Mouse (Mus musculus) erythroblast, adult 5-6 weeks (primary cell): Measurements from ENCODE around the gene Ccm2. TPM values are rescaled to one million over a fixed set of nuclear protein-coding genes. Genes with fewer than 3 reads are reported as not detected.

Experiments
- ATAC-seq: replicated peaks from 2 replicates; pipeline ENCODE4 v1.8.0; 2016; ENCODE audit warnings: moderate number of reproducible peaks, mild to moderate bottlenecking, moderate TSS enrichment, inconsistent platforms; ENCODE audit not compliant: poor library complexity, low FRiP score, severe bottlenecking
- total RNA-seq, 2 experiments: library from RNA; stranded (forward) in 1 of 2; stranded (reverse) in 1 of 2; fragments of 150-400 nt in 1 of 2; fragments of 200-764, 138-1000 nt in 1 of 2; gene quantifications; 2 replicates each; pipeline versions ENCODE4 v1.2.3 to v1.2.4; 2015 to 2017; ENCODE audit warnings: low replicate concordance in 2 of 2

Gene Ccm2
- total RNA-seq, 2 experiments from 2014 or later, result 11.0 to 15.7 TPM

DNA sequence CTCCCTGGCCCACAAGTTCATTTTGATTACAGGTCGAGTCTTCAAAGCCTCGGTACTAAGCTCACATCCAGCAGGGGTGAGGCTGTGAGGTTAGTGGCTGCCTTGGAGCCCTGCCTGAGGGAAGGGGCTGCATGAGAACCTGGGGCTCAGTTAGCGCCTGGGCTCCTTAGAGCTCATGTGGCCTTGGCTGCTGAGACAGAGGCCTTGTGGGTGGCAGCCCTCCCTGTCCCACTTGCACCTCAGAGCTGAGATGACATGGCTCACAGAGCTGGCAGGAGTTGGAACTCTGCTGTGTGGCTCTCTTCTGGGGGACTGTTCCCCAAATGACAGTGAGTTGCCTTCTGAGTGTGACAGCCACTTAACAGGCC lies 22.7 kb downstream of the Ccm2 start:
- ATAC-seq, result no peak

DNA sequence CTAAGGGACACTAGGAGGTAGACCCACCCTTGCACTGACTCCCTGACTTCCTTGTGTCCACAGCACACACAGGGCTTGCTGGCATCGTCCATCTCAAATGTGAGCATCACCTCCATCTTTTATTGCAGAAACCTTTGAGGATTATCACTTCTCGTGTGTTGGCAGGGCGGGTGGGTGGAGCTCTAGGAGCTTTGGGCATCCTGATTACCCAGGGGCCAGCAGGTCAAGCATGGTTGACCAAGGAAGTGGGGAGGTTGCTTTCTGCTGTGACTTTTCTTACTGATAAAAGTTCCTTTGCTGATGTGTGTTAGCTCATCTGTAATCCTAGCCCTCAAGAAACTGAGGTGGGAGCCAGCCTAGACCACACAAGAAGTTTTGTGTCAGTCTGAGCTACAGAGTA lies 29.5 kb downstream of the Ccm2 start:
- no peak for ATAC-seq

DNA sequence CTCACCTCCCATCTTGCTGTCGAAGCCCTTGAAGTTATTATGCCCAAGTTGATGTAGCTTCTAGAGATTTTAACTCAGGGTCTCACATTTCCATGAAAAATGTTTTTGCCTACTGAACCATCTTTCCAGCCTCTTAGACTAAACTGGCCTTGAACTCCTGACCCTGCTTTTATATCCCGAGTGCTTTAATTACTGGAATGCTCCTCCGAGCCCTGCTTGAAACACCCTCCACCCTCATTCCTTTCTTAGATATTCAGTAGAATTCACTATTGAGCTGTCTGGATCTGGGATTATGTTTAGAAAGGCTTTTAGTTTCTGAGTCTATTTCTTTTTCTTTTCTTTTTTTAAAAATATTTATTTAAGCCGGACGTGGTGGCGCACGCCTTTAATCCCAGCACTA lies 32.7 kb downstream of the Ccm2 start:
- ATAC-seq, result no peak

DNA sequence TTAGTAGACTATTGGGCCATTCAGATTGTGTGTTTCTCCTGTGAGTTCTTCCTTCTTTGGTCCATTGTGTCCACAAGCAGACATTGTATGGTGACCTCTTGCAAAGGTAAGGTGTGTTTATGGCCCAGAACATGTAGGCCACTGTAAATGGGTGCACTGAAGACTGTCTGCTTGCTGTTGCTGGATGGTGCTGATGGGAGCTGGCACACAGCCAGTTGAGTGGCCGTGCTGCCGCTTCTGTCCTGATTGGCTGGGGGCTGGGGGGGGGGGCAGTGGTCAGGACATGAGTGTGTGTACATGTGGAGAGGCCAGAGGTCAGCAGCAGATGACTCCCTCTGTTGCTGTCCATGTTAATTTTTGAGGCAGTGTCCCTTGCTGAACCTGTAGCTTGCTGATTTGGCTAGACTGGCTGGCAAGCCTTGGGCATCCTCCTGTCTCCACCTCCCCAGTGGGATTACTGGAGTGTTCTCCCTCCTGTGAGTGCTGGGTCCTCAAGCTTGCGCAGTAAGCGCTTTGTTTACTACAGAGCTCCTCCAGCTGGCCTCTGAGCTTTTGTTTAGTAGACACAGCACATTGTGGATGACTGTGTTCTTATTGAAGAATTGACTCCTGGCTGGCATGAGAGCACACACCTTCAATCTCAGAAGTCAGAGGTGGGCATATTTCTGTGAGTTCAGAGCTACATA lies 33.5 kb downstream of the Ccm2 start:
- no peak for ATAC-seq

DNA sequence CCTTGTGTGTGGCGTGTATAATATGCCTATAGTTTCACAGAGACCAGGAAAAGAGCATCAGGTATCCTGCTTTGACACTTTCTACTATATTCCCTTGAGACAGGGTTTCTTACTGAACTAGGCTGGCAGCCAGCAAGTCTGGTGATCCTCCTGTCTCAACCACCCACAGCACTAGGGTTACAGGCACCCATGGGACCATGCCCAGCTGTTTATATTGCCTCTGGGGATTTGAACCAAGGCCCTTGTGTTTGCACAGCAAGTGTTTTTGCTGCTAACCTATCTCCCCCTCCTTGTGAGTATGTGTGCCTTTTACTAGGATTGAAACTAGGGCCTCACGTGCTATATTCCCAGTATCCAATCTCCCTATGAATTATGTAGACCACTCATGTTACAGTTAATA lies 34.9 kb downstream of the Ccm2 start:
- ATAC-seq, result no peak

DNA sequence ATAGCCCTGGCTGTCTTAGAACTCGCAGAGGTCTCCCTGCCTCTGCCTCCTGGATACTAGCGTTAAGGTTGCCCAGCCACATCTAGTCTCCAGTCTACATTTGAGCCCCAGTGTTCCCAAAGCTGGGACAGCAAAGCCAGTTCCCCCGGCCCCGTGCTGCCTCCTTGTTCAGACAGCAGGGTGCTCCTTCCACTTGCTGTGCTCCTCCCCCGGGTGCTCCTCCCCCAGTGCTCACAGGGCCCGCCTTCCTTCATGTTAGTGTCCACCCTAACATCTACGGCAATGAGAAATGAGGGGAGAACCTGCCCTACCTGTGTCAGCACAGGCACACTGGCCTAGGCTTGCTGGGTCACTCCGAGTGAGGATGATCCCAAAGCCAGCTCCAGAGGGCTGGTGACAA lies 39.1 kb downstream of the Ccm2 start:
- ATAC-seq, result 0 out of 2 replicates have a peak, but pooled peaks have one; percentile 27

DNA sequence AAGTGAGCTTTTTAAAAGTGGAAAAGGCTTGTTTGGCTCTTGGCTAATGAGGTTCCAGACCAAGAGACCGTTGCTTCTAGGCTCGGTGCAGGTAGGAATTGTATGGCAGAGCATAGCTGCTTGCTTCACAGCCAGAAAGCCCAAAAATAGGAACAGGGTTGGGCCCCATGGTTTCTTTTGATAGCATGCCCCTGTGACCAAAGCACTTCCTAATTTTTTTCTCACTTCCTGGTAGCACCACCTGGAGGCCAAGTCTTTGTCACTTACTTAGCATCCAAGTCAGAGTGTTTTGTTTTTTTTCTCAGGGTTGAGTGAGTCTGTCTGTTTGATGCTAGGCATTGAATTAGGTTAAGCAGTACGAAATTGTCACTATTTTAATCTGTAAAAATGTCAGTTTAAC lies 40.0 kb downstream of the Ccm2 start:
- ATAC-seq, result no peak

DNA sequence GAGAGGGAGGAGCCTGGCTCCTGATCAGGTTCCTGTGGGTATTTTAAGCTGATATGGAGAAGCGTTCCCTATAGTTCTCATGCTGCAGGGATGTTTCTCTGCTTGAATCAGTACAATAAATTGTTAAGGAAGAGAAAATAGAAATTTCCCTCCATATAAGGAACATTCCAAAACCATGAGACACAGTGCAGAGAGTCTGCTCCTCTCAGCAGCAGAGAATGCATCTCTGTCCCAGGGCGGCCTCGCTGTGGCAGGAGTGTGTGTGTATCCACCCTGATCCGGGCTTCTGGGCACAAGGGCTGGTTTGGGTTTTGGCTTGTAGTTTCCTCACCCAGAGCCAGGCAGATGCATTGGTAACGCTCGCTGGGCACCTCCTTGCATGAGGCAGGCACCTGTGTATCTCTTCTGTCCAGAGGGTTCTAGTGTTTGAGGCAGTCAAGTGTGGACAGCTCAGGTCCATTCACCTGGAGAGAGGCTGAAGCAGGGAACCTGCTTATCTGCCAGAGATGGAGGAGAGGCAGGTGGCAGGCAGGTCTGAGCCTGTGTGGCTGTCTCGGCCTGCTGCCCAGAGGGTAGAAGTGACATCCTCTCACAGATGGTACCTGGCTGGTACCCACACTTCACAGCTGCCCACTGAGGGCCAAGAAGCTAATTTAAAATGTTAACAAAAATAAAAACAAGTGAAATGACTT lies 40.7 kb downstream of the Ccm2 start:
- ATAC-seq, result no peak

DNA sequence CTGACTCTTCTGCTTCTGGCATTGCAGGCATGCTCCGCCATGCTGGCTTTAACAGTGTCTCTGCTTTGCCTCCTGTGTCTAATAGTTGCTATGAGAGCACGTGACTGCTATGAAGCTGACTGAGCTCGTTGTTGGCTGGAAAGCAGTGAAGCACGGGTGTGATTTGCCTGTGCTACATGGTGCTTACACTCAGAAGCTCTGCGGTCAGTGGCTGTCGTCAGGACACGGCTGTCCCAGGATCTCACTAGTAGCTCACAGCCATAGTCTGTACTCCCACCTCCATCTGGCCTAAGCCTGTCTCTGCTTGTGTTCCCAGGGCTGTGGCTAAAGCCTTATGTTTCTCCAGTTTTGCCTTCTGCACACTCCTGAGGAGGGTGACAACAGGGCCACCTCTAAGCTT lies 41.6 kb downstream of the Ccm2 start:
- no peak for ATAC-seq

DNA sequence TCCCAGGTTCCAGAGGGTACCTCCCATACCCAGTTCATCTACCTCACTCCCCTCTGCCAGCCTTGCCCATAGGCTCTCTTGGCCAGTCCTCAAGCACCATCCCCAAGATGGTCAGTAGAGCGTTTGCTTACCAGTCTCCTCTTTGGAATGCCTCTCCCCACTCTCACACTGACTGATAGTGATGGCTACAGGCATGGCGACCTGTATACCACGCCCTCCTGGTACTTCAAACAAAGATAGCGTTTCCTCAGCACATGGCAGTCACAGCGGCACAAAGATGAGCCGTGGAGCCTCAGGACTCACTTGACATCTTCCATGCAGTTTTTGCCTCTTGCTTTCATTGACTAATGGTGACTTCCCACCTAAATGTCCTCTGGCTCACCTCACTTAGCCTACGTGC lies 43.2 kb downstream of the Ccm2 start:
- ATAC-seq, result peak; percentile 73

DNA sequence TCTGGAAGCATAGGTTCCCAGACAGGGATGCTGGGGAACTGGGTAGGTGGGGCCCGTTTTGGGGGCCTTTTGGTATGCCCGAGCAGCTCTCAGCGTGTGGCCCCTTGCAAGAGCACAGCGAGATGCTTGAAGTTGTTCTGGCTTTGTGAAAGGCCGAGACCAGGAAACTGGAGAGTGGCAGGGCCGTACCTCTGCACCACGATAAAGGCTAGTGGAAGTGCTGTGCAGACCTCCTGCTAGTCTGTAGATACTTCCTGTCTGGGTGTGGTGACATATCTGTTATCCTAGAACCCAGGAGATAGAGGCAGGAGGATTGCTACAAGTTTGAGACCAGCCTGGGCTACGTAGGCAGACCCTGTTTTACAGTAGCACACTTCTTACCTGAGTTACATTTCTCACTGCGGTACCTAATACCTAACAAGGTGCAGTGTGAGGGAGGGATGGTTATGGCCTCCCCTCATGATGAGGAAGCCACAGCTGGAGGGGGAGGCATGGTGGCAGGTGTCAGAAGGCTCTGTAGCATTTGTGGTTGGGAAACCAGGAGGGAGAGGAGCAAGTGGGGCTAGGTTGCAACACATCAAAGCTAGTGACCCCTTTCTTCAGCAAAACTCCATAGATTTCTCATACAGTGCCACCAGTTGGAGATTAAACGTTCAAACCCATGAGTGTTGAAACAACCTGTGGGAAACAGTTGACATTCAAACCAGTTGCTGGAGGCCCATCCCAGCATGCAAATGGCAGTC lies 44.4 kb downstream of the Ccm2 start:
- ATAC-seq, result peak; percentile 75

DNA sequence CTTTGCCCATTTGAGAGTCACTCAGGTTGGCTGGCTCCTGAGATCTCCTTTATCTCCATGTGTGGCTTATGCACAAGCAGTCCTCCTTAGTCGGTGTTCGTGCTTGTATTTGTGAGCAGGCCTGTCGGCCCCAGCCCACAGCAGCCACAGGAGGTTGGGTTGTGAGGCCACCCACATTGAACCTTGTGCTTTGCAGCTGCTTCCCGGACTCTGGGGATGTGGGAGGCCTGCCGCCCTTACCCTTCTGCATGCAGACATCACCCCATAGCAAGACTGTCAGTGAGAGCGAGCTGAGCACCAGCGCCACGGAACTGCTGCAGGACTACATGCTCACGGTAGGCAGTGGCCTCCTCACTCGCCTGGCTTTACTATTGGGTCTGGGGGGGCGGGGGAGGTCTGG lies 46.7 kb downstream of the Ccm2 start:
- ATAC-seq, result no peak

DNA sequence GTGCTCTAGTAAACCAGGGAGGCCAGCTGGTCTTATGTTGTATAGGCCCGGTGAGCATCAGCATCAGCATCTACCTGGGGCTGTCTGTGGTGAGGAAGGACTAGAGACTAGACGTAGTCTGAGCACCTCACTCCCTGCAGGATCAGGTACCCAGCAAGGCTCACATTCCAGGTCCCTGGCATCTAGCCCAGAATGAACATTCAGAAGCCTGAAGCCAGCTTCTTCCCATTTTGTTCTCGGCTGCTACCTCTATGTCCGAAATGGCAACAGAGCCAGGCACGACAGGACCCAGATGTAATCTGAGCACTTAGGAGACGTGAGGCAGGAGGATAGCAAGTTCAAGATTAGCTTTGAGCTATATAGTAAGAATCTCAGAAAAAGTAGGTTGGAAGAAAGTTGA lies 48.2 kb downstream of the Ccm2 start:
- ATAC-seq, result no peak

DNA sequence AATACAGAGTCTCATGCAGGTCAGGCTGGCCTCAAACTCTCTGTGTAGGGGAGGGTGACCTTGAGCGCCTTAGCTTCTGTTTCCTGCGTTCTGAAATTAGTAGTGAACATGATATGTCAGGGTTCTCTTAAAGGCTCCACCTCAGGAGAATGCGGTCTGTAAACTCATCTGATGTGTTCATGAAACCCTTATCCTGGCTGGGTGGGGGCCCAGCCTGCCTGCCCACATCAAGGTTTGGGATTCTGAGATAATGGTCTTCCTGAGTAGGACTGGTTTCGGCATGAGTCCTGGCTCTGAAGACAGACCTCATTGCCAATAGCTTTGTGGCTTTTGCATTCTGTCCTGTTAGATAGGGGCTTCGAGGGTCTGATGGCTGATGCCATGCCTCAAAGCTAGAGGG lies 48.7 kb downstream of the Ccm2 start:
- ATAC-seq, result no peak

DNA sequence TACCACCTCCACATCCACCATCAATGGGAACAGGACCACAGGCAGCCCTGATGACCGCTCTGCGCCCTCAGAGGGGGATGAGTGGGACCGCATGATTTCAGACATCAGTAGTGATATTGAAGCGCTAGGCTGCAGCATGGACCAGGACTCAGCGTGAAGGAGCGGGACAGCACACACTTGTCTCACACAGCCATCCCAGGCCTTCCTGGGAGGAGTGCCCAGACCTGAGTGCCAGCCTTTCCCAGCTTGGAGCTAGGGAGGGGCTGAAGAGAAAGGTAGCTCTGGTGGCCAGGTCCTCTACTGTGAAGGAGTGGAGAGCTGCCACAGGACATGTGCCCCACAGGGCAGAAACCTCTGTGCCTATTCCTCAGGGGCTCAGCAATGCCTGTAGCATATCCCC lies 49.5 kb downstream of the Ccm2 start:
- ATAC-seq, result no peak

DNA sequence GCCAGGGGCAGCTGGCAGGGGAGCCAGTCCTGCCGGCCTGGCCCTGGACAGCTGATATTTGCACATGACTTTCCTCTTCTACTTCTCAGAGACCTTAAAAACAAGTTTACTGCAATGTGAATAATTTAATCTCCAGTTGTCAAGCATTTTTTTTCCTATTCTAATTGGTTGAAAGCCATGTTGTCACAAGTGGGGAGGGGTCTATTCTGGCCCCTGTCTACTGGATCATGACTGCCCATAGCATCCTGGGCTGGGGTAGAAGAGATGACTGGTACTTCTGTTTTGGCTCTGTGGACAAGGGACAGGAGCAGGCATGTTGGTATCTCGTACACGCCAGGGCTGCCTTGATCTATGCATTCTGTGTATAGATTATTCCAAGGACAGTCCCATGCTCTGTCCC lies 49.9 kb downstream of the Ccm2 start:
- ATAC-seq, result no peak

DNA sequence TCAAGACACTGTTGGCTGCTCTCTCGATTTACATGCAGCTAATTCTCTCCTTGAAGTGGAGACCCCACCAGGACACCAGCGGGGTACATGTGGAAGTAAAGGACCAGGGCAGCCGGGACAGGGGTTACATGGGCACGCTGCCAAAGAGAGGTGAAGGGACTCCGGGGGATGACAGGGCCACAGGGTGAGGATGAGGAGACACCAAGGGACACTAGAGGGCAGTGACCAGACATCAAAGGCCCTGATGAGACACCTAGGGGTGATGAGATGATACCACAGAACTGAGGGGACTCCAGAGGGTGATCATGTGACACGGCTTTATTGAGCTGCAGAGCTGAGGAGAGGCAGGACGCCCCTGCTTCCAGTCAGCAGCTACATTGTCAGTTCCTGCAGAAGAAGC lies 50.8 kb downstream of the Ccm2 start:
- ATAC-seq, result no peak

DNA sequence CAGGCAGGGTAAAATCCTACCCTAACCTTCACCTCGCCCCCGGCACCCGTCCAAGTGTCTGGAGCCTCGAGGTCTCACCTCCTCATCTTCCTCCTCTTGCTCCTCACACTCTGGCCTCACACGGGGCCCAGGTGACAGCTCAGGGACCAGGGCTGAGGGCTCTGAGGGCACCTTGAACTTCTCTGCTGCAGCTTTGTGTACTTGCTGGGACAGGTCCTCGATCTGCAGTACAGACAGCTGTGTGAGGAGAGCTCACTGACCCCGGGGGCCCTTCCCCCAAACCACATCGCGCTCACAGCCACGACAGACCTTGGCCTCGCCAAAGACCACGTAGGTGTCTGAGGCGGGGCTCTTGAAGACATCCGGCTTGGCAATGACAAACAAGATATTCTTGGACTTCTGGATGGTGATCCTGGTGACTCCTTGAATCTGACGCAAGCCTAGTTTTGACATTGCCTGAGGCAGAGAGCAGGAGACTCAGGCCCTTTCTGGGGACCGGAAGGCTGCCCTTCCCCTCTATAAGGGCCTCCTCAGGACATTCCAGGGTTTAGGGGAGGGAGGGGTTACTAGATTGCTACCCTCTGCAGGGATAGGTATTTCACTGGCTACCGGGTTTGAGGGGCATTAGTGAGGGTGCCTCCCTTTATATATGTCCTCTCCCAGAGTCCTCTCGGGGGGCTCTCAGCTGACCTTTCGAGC lies 51.7 kb downstream of the Ccm2 start:
- ATAC-seq, result no peak

DNA sequence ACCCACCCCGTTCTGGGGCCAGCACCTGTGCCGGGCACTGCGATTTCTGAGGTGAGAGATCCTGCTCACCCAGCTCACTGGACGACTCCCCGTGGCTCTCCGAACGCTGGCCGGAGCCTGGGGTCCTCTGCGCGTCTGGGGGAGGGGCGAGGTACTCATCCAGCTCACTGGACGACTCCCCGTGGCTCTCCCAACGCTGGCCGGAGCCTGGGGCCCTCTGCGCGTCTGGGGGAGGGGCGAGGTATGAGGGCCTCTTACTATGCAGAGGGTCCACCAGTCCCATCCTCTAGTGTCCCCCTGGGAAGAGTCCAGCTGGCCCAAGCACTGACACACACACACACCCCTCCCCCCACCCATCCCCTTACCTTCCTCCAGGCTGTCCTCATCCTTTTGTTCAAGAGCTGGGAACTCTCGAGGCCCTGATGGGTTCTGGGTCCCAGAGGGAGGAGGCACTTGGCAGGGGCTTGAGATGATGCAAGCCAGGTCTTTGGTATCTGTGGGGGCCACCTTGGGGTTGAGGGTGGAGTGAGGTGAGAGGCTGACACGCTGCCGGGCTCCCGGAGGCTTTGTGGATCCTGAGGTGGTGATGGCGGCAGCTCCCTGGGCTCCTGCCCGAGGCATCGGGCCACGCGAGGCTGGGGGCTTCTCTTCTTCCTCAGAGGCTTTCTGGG lies 52.5 kb downstream of the Ccm2 start:
- no peak for ATAC-seq

DNA sequence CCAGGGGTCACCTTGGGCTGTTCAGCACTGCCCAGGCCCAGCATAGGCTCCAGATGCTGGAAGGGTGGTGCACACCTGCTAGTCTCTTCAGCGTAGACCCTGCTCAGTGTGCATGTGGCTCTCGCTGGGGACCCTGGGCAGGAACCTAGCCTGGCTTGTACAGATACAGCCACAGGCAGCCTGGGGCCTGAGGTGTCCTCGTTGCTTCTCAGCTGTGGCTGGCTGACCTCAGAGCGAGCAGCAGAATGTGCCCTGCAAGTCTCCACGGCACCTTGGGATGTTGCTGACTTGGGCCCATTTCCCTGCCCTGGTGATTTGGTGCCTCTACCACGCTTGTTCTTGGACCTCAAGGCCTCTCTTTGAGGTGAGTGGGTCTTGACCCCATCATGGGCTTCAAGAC lies 53.1 kb downstream of the Ccm2 start:
- ATAC-seq, result no peak
